Mouse (Mus musculus) cerebellum, adult (tissue): ENCODE data around the gene Olfr1342.

ENCODE experiments used
- ATAC-seq: cut with Nextera tagmentation; 2 replicates; pipeline ENCODE4 v1.9.2; 2017; ENCODE audit warnings: mild to moderate bottlenecking, moderate library complexity, mixed read lengths; ENCODE audit not compliant: insufficient number of reproducible peaks, low FRiP score, low TSS enrichment

Gene Olfr1342

GRCm38 (mm10) chr4:118692412-118692973 is at the start of gene Olfr1342:
TSS of gene Olfr1342 (minus strand) at chr4:118692756.
- ATAC-seq, result no peak

- no peak for ATAC-seq
Observed at GRCm38 (mm10) chr4:118741881-118742280, 49.3 kb upstream of the Olfr1342 start.

GRCm38 (mm10) chr4:118740988-118741698 is 48.6 kb upstream of the Olfr1342 start:
- ATAC-seq, result no peak

- ATAC-seq, result no peak
Observed at GRCm38 (mm10) chr4:118739574-118739973, 47.0 kb upstream of the Olfr1342 start.

GRCm38 (mm10) chr4:118731875-118732274 is 39.3 kb upstream of the Olfr1342 start, which contains the start of gene Olfr1339:
TSS of gene Olfr1339 (plus strand) at chr4:118732175.
- no peak for ATAC-seq

- no peak for ATAC-seq
Observed at GRCm38 (mm10) chr4:118721742-118722483, 29.4 kb upstream of the Olfr1342 start.

GRCm38 (mm10) chr4:118719838-118720237 is 27.3 kb upstream of the Olfr1342 start, which contains the start of gene Olfr1340:
TSS of gene Olfr1340 (plus strand) at chr4:118720138.
- ATAC-seq, result no peak

- no peak for ATAC-seq
Observed at GRCm38 (mm10) chr4:118711656-118712055, 19.1 kb upstream of the Olfr1342 start.

GRCm38 (mm10) chr4:118708086-118708485 is 15.5 kb upstream of the Olfr1342 start:
- no peak for ATAC-seq

- ATAC-seq, result no peak
Observed at GRCm38 (mm10) chr4:118703223-118703622, 10.7 kb upstream of the Olfr1342 start, which contains the start of gene Olfr1341. TSS of gene Olfr1341 (plus strand) at chr4:118703523.

GRCm38 (mm10) chr4:118693812-118694211 is 1.3 kb upstream of the Olfr1342 start:
- no peak for ATAC-seq

GRCm38 (mm10) chr4:118687086-118687485 is 5.5 kb downstream of the Olfr1342 start:
- ATAC-seq, result no peak

- no peak for ATAC-seq
Observed at GRCm38 (mm10) chr4:118658652-118659051, 33.9 kb downstream of the Olfr1342 start, which contains the start of gene Olfr62. TSS of gene Olfr62 (plus strand) at chr4:118658952.

- no peak for ATAC-seq
Observed at GRCm38 (mm10) chr4:118645234-118645633, 47.3 kb downstream of the Olfr1342 start.

GRCm38 (mm10) chr4:118642346-118643190 is 50.0 kb downstream of the Olfr1342 start:
- ATAC-seq, result no peak
